Mouse (Mus musculus) erythroblast, embryonic 14.5 days (primary cell): ENCODE data around the gene Cnih2. TPM values are rescaled to one million over a fixed set of nuclear protein-coding genes. Genes with fewer than 3 reads are reported as not detected.

Source experiments
- H3K27me3 ChIP-seq: 2 replicates; pipeline ENCODE4 v1.6.1; 2012; ENCODE audit warnings: inconsistent platforms; ENCODE audit not compliant: control insufficient read depth
- H3K36me3 ChIP-seq: 2 replicates; pipeline ENCODE4 v1.6.1; 2012; ENCODE audit warnings: mild to moderate bottlenecking, inconsistent platforms; ENCODE audit not compliant: control insufficient read depth
- H3K4me1 ChIP-seq: 2 replicates; pipeline ENCODE4 v1.6.1; 2012; ENCODE audit warnings: inconsistent platforms; ENCODE audit not compliant: control insufficient read depth
- H3K4me3 ChIP-seq: replicated peaks from 2 replicates; pipeline ENCODE3; 2012; ENCODE audit warnings: moderate library complexity, mild to moderate bottlenecking, inconsistent platforms
- H3K9me3 ChIP-seq: 2 replicates; pipeline ENCODE4 v1.6.1; 2012; ENCODE audit warnings: low read length, inconsistent platforms, mixed read lengths; ENCODE audit not compliant: control insufficient read depth
- GATA1 ChIP-seq: IDR thresholded peaks from 2 replicates; pipeline ENCODE4 v1.6.1; 2012; ENCODE audit warnings: low read length, inconsistent platforms, mixed read lengths
- TAL1 ChIP-seq: IDR thresholded peaks from 3 replicates; pipeline ENCODE4 v1.6.1; 2012; ENCODE audit warnings: low read length, inconsistent platforms, mixed read lengths
- polyA plus RNA-seq: library from polyadenylated mRNA; stranded (reverse); fragments of >175 nt; gene quantifications from 2 replicates; pipeline ENCODE4 v1.2.3, GENCODE M21; 2012

Cnih2 gene
- polyA plus RNA-seq, 1 experiment: 0.12 TPM

DNA sequence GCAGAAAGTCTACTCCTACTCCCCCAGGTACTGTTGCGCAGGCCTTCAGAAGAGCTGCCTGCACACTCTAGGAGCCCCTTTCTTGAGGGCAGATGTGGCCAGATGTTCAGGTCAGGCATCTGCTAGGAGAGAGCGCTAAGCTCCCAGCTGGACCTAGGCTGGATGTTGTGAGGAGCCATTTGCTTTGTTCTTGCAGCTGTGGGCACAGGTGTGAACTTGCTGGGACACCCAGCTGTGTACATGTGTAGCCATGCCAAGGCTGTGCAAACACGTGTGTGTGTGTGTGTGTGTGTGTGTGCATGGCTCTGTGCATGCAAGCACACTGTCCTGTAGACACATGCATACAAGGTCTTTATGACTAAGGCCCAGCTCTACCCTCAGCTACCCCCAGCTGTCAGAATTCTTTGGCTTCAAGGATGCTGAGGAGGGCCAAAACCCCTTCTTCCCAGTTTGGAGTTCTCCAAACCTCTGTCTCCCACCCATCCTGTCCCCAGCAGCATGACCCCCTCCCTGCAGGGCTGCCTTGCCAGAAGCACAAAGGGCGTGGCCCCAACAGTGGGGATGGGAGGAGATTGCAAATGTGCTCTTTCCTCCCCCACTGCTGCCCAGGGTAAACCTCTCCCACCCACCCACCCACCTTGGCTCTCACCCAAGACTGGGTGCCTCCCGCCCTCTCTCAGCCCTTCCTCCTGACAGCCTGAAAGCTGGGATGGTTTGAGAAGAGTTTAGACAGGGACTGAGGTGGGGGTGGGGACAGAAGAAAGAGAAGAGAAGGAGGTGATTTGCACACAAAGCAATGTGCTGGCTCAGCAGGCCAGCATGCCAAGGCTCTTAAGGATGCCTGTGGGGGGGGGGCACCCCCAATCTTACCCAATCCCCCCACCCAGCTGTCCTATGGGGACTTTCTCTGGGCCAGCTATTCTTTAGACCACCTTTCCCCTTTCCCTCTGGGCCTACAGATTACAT is 37.7 kb downstream of the Cnih2 start:
- Histone ChIP-seq H3K27me3 (no peaks in the 10 kb centered on the region; the same call in 1 of the 2 replicates), H3K4me3 (no peak overlapping the region), H3K4me1 (peaks cover 58% of the 10 kb centered on the region), H3K36me3 (no peaks in the 10 kb centered on the region), H3K9me3 (no peaks in the 10 kb centered on the region)
- TF ChIP-seq TAL1 (no peak), GATA1 (no peak)

GRCm38 (mm10) chr19:5058801-5059771 is 39.2 kb downstream of the Cnih2 start:
- Histone ChIP-seq H3K4me1 (peaks cover 51% of the 10 kb centered on the region), H3K4me3 (no peak overlapping the region), H3K27me3 (peaks cover 7% of the 10 kb centered on the region; the same call in 1 of the 2 replicates), H3K36me3 (no peaks in the 10 kb centered on the region), H3K9me3 (no peaks in the 10 kb centered on the region)
- no peak for TF ChIP-seq GATA1
- no peak for TF ChIP-seq TAL1

DNA sequence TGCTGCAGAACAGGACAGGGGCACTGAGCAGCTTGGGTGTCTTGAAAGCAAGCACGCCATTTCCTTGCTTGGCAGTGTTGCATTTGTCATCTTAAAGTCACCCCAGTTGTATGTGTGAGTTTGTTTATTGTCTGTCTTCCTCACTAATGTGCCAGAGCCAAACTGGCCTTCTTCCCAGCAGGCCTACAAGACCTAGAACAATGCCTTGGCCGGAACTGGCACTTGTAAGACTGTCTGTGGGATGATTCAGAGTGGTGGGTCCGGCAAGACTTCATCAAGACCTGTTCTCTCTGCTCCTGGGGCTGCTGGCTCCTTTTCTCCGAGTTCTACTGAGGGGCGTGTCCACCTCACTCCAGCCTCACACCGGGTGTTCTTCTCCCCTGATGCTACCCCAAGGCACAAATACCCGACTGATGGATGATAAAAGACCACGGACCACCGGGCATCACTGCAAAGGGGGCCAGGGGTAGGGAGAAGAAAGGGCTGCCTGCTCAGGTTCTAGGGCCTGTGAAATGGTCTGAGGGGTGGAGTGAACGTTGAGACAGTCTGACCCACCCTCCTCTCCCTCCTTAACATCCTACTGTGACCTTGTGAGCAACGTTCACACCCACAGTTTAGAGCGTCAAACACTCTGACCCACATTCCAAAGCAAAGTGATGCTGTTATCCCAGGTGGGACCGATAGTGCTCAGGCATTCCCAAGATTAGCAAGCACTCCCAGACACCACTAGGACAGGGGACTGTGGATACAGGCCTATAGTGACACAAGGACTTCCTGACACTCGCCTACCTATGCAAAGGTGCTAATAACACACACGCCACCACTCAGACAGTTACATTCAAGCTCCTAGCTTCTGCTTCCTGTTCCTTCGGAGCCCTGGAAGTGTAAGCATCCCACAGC is 40.2 kb downstream of the Cnih2 start:
- H3K9me3 ChIP-seq: no peaks in the 10 kb centered on the region
- no peak overlapping the region for H3K4me3 ChIP-seq
- peaks cover 55% of the 10 kb centered on the region for H3K4me1 ChIP-seq
- TF ChIP-seq GATA1 (no peak), TAL1 (no peak)
- H3K36me3 ChIP-seq: no peaks in the 10 kb centered on the region
- peaks cover 16% of the 10 kb centered on the region for H3K27me3 ChIP-seq

DNA sequence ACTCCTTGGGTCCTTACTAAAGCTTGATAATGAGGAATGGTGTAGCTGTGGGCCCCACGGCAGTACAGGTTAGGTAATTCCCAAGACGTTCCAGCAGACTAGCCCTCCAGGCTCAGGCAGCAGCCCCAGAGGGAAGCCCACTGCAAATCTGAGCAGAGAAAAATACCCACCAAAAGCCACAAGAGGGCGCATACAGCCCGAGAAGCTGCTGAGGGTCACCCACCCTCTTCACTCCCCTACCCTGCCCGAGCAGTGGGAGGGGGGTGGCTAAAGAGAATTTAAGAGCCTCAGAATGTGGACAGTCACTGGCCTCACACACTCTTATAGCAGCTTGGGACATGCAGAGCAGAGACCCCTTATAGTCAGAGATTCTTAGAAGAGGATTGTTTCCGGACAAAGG is 42.1 kb downstream of the Cnih2 start:
- TF ChIP-seq GATA1 (no peak), TAL1 (no peak)
- H3K4me1 ChIP-seq: peaks cover 49% of the 10 kb centered on the region
- peaks cover 35% of the 10 kb centered on the region for H3K27me3 ChIP-seq
- H3K4me3 ChIP-seq: no peak overlapping the region
- no peaks in the 10 kb centered on the region for H3K9me3 ChIP-seq
- H3K36me3 ChIP-seq: no peaks in the 10 kb centered on the region

DNA sequence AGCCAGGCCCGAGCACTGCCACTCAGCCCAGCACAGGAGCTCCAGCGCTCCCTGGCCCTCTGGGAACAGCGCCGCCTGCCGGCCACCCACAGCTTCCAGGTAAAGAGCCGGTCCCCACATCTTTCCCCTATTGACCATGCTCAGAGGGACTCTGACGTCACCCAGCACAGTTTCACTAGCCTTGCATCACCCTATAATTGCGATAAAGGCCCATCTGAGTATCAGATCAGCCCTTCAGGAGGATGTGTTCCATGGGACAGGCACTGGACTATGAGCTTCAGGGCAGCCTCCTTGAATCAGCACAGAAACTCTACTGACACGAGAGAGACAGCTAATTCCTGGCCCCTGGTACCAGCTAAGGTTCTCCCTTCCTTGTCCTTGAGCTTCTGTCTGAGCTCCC is 44.4 kb downstream of the Cnih2 start:
- H3K4me1 ChIP-seq: peaks cover 34% of the 10 kb centered on the region
- H3K27me3 ChIP-seq: peaks cover 47% of the 10 kb centered on the region
- H3K36me3 ChIP-seq: peaks cover 11% of the 10 kb centered on the region
- H3K9me3 ChIP-seq: no peaks in the 10 kb centered on the region
- H3K4me3 ChIP-seq: no peak overlapping the region
- no peak for TF ChIP-seq TAL1
- no peak for TF ChIP-seq GATA1

DNA sequence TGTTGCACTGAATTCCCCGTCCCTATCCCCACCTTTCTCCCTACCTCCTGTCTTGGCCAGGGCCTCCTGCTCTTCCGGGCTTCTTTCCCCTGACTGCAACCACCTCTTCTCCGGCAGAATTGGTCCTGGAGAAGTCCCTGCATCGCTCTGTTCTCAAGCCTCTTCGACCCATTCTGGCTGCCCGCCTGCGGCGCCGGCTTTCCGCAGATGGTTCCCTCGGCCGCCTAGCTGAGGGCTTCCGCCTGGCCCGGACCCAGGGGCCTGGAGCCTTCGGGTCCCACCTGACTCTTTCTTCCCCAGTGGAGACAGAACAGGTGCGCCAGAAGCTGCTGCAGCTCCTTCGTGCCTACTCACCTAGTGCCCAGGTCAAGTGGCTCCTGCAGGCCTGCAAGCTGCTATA is 45.5 kb downstream of the Cnih2 start:
- Histone ChIP-seq H3K27me3 (peaks cover 47% of the 10 kb centered on the region), H3K9me3 (no peaks in the 10 kb centered on the region), H3K4me3 (no peak overlapping the region), H3K4me1 (peaks cover 23% of the 10 kb centered on the region), H3K36me3 (peaks cover 21% of the 10 kb centered on the region)
- TF ChIP-seq TAL1 (no peak), GATA1 (no peak)

GRCm38 (mm10) chr19:5052166-5052822 is 46.0 kb downstream of the Cnih2 start:
- TF ChIP-seq GATA1 (no peak), TAL1 (no peak)
- Histone ChIP-seq H3K4me3 (no peak overlapping the region), H3K27me3 (peaks cover 47% of the 10 kb centered on the region), H3K4me1 (peaks cover 18% of the 10 kb centered on the region), H3K9me3 (no peaks in the 10 kb centered on the region), H3K36me3 (peaks cover 27% of the 10 kb centered on the region)

DNA sequence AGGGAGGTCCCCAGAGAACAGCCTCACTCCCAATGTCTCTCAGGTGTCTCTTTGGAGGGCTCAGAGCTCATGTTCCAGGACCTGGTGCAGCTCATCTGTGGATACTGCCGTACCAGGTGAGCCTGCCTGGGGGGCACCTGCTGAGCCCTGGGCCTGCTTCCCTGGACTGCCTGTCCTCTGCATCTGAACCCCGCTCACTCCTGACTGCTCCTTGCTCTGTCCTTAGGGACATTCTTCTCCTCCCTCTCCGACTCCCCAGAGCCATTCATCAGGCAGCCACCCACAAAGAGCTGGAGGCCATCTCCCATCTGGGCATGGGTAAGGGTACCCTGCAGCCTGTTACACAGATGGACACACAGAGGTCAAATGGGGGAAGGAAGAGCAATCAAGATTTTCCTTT is 46.8 kb downstream of the Cnih2 start:
- Histone ChIP-seq H3K27me3 (peaks cover 47% of the 10 kb centered on the region), H3K36me3 (peaks cover 35% of the 10 kb centered on the region), H3K9me3 (no peaks in the 10 kb centered on the region), H3K4me1 (peaks cover 14% of the 10 kb centered on the region), H3K4me3 (no peak overlapping the region)
- TF ChIP-seq TAL1 (no peak), GATA1 (no peak)
